Mouse (Mus musculus) midbrain, postnatal 0 days (tissue): ENCODE results near the gene Rpl11. TPM values are rescaled to one million over a fixed set of nuclear protein-coding genes. Genes with fewer than 3 reads are reported as not detected.

Experiments used
- ATAC-seq: fragments of 200-750 bp; cut with Nextera tagmentation; 2 replicates; pipeline ENCODE4 v1.8.0; 2017; ENCODE audit warnings: moderate number of reproducible peaks, mild to moderate bottlenecking, moderate TSS enrichment, moderate library complexity; ENCODE audit not compliant: low FRiP score
- DNase-seq: peaks from one replicate; pipeline ENCODE4 v3.0.0-alpha.2; 2015; ENCODE audit warnings: low spot score
- H3K27ac ChIP-seq: fragments of 300-500 bp; sonication (generic); 2 replicates; pipeline ENCODE4 v1.5.1; 2014; ENCODE audit warnings: low read depth, mild to moderate bottlenecking, low read length, mixed read lengths
- H3K27me3 ChIP-seq: fragments of 300-500 bp; sonication (generic); 2 replicates; pipeline ENCODE4 v1.6.1; 2014; ENCODE audit warnings: low read length, control low read depth, mixed read lengths; ENCODE audit not compliant: insufficient read depth
- H3K36me3 ChIP-seq: fragments of 300-500 bp; sonication (generic); 2 replicates; pipeline ENCODE4 v1.6.1; 2014; ENCODE audit warnings: low read length, control low read depth, mixed read lengths; ENCODE audit not compliant: insufficient read depth
- H3K4me1 ChIP-seq: fragments of 300-500 bp; sonication (generic); 2 replicates; pipeline ENCODE4 v1.6.1; 2014; ENCODE audit warnings: mild to moderate bottlenecking, control low read depth, antibody characterized with exemption, low read length, mixed read lengths; ENCODE audit not compliant: insufficient read depth
- H3K4me2 ChIP-seq: fragments of 300-500 bp; sonication (generic); 2 replicates; pipeline ENCODE4 v1.6.1; 2014; ENCODE audit warnings: low read depth, mild to moderate bottlenecking, low read length, mixed read lengths; ENCODE audit not compliant: poor library complexity, severe bottlenecking
- H3K4me3 ChIP-seq: fragments of 300-500 bp; sonication (generic); 2 replicates; pipeline ENCODE4 v1.5.1; 2014; ENCODE audit warnings: low read depth, mild to moderate bottlenecking, low read length, moderate library complexity
- H3K9ac ChIP-seq: fragments of 300-500 bp; sonication (generic); replicated peaks from 2 replicates; pipeline ENCODE4 v1.6.1; 2014; ENCODE audit warnings: mild to moderate bottlenecking, low read length, moderate library complexity, mixed read lengths; ENCODE audit not compliant: poor library complexity, severe bottlenecking
- H3K9me3 ChIP-seq: fragments of 300-500 bp; sonication (generic); 2 replicates; pipeline ENCODE4 v1.6.1; 2016; ENCODE audit warnings: low read length, control low read depth
- CTCF ChIP-seq: IDR thresholded peaks from 2 replicates; pipeline ENCODE4 v1.5.1; 2016; ENCODE audit warnings: antibody characterized with exemption, mild to moderate bottlenecking
- WGBS: fragments of 180-500 bp; shearing (Covaris S2); extraction: QIAGEN DNeasy Blood & Tissue Kit; methylation state at CpG from one replicate; pipeline ENCODE4 v1.1.7; 2014; 5-methylcytosine and 5-hydroxymethylcytosine counted together
- polyA plus RNA-seq: library from polyadenylated mRNA; unstranded; fragments of >200 nt; fragmentation: Nextera tagmentation; extraction: Ambion mirVana; gene quantifications from 2 replicates; pipeline ENCODE4 v1.2.1, GENCODE M21; 2015
- total RNA-seq: library from RNA; depleted of rRNA; stranded (reverse); fragments of >200 nt; gene quantifications from 2 replicates; pipeline ENCODE4 v1.2.3, GENCODE M21; 2014

Rpl11 gene
- total and polyA plus RNA-seq, 2 experiments from 2014 or later, result 273 to 601 TPM

DNA sequence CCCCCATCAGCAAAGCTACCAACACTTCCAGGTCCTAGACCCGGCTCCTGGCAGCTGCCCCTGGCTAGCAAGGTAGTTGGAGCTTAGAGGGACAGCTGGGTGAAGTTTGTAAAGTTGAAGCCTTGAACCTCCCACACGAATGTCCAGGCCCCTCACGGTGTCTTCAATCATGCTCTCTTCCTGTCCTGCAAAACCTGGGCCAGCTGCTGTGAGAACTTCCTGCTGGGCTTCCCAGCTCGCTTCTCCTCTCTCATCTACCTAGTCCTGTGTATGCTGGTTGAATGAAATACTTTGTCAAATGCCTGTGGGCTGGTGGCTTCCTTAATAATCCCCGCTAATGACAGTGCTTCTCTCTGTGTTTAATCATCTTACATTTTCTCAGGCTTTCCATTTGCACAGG lies 35.1 kb upstream of the Rpl11 start:
- H3K36me3 ChIP-seq, result no peaks in the 10 kb centered on the region
- no peaks in the 10 kb centered on the region for H3K9me3 ChIP-seq
- ATAC-seq (no peak), DNase-seq (no peak)
- H3K4me1 ChIP-seq, result no peaks in the 10 kb centered on the region
- no peak overlapping the region for H3K4me3 ChIP-seq
- H3K27ac ChIP-seq, result no peak overlapping the region
- H3K9ac ChIP-seq, result no peak overlapping the region
- WGBS, result 82% methylated on average over 5 of the region's 5 CpGs
- no peak for TF ChIP-seq CTCF
- H3K4me2 ChIP-seq, result no peak overlapping the region
- H3K27me3 ChIP-seq, result no peaks in the 10 kb centered on the region

DNA sequence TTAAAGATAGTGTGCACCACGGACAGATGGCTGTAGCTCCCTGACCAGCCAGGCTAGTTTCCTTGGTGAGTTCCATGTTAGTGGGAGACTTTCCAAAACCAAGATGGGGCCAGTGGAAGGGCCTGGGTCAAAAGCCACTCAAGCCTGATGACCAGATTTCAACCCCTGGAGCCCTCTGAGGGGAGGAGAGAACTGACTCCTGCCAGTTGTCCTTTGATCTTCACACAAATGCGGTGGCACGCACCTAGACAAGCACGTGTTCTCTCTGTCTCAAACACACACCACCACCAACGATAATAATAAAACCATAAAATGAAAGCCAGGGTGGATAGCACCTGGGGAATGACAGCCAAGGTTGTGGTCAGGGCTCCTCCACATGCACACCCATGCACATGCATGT lies 34.0 kb upstream of the Rpl11 start:
- 91% methylated on average over 5 of the region's 5 CpGs for WGBS
- H3K4me1 ChIP-seq, result no peaks in the 10 kb centered on the region
- ATAC-seq, result no peak

DNA sequence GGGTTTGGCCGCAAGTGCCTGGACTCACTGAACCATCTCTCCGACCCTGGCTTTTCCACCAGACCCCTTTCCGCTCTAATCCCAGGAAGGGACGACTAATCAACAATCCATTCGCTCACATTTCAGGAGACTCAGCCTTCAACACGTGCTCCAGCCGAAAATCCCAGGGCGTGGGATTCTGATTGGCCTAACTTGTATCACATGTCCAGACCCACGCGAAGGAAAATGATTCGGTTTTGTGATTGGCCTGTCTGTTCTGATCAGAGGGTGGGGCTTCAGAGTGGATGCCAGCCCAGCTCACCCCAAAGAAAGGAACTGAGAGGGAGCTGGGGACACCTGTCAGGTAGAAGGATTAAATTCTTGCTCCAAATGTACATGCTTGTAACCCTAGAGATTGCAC lies 31.6 kb upstream of the Rpl11 start:
- H3K9me3 ChIP-seq, result no peaks in the 10 kb centered on the region
- H3K4me2 ChIP-seq, result no peak overlapping the region
- DNase-seq (no peak), ATAC-seq (no peak)
- H3K4me1 ChIP-seq, result no peaks in the 10 kb centered on the region; the same call in 1 of the 2 replicates
- no peak overlapping the region for H3K27ac ChIP-seq
- peaks cover 15% of the 10 kb centered on the region for H3K27me3 ChIP-seq
- no peak overlapping the region for H3K9ac ChIP-seq
- WGBS, result 94% methylated on average over 11 of the region's 11 CpGs
- TF ChIP-seq CTCF, result no peak
- H3K4me3 ChIP-seq, result no peak overlapping the region
- H3K36me3 ChIP-seq, result no peaks in the 10 kb centered on the region

More for the DNA sequence above, 34.0 kb upstream of the Rpl11 start:
- DNase-seq, result no peak
- H3K9ac ChIP-seq, result no peak overlapping the region
- no peak for TF ChIP-seq CTCF
- H3K9me3 ChIP-seq, result no peaks in the 10 kb centered on the region
- no peak overlapping the region for H3K27ac ChIP-seq
- H3K4me3 ChIP-seq, result no peak overlapping the region
- no peaks in the 10 kb centered on the region for H3K27me3 ChIP-seq
- H3K36me3 ChIP-seq, result no peaks in the 10 kb centered on the region
- no peak overlapping the region for H3K4me2 ChIP-seq

DNA sequence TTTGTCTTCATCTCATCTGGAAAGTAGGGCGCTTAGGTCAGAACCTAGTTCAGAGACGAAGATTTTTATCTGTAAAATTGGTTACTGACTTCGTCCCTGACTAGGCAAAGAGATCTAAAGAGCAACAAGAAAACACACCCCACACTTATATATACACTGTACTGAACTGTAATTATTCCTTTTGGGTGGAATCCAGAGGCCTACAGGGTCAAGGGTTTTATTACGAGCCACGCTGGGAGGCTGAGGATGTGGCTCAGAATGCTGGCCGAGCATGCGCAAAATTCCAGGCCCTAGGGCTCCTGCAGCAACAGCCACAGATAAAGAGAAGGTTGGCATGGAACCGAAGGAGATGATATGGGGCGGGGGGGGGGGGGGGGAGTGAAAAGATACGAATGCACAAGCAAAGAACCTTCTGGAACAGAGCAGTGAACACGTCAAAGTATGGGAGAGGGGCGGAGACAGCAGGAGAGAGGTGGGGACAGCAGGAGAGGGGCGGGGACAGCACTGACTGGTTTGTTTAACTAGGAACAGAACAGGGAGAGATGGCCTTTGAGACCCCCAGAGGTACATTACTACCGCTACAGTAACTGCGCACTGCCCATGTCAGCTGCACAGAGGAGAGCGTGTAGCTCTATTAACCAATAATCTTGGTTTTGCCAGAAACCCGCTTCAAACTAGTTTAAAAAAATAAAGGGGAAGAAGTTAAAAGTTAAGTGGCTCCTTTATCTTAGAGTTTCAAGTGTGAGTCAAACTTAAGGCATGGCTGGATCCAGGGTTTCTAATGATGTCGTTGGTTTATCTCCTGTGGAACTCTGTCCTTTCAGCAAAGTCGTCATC lies 30.3 kb upstream of the Rpl11 start:
- no peaks in the 10 kb centered on the region; the same call in 1 of the 2 replicates for H3K4me1 ChIP-seq
- no peaks in the 10 kb centered on the region for H3K9me3 ChIP-seq
- peaks cover 15% of the 10 kb centered on the region for H3K27me3 ChIP-seq
- H3K9ac ChIP-seq, result no peak overlapping the region
- H3K4me3 ChIP-seq, result no peak overlapping the region
- WGBS, result 79% methylated on average over 19 of the region's 19 CpGs
- TF ChIP-seq CTCF, result no peak
- ATAC-seq (no peak), DNase-seq (no peak)
- no peaks in the 10 kb centered on the region for H3K36me3 ChIP-seq
- H3K4me2 ChIP-seq, result no peak overlapping the region
- H3K27ac ChIP-seq, result no peak overlapping the region

DNA sequence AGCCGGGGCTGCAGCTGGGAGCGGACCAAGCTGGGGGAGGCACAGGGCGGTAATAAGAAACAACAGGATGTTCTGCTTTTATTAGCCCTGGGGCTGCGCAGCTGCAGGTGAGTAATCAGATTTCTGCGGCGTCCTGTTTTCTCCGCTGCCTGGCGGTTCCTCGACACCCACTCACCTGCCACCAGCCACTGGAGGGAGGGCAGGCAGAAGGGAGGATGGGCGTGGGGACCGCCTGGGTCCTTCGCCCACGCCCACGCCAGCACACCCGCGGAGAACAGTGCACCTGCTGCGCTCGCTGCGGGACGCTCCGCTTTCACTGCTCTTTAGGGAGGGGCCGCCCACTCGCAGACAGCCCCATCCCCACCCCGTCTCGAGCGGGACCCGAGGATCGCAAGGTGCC lies 28.5 kb upstream of the Rpl11 start:
- ATAC-seq (no peak), DNase-seq (no peak)
- 3% methylated on average over 21 of the region's 28 CpGs for WGBS
- peak overlapping the region; percentile 33 for H3K4me3 ChIP-seq
- H3K27me3 ChIP-seq, result peaks cover 15% of the 10 kb centered on the region
- no peak overlapping the region for H3K27ac ChIP-seq
- no peaks in the 10 kb centered on the region; the same call in 1 of the 2 replicates for H3K4me1 ChIP-seq
- H3K9ac ChIP-seq, result peak overlapping the region; percentile 20; the same call in 1 of the 2 replicates
- no peaks in the 10 kb centered on the region for H3K9me3 ChIP-seq
- H3K4me2 ChIP-seq, result peak overlapping the region; percentile 73
- no peaks in the 10 kb centered on the region for H3K36me3 ChIP-seq
- no peak for TF ChIP-seq CTCF

DNA sequence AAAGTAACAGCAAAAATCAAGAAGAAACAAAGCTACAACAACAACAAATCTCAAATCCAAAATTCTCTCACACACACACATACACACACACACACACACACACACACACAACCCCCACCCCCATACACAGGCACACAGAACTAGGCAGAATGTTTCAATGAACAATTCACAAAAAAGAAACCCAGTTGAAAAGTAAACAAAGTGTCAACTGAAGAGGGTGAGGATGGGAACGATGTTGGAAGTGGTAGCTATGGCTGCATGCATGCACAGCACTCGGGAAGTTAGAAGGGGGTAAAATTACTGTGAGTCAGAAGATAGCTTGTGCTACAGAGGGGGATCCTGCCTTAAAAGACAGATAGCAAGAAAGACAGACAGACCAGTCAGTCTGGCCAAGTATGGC lies 25.4 kb upstream of the Rpl11 start:
- Histone ChIP-seq H3K27ac (no peak overlapping the region), H3K4me1 (no peaks in the 10 kb centered on the region; the same call in 1 of the 2 replicates), H3K36me3 (no peaks in the 10 kb centered on the region), H3K9ac (no peak overlapping the region), H3K4me2 (no peak overlapping the region), H3K9me3 (no peaks in the 10 kb centered on the region), H3K4me3 (no peak overlapping the region), H3K27me3 (peaks cover 15% of the 10 kb centered on the region)
- no peak for DNase-seq
- no peak for ATAC-seq
- no peak for TF ChIP-seq CTCF
- 79% methylated on average over 2 of the region's 2 CpGs for WGBS
